Mouse (Mus musculus) c-Kit-positive CD71-positive TER-119-negative erythroid progenitor cells, embryonic 14.5 days (primary cell): ENCODE data around the gene Gna12.

Experiments used
- DNase-seq: peaks from one replicate; pipeline ENCODE4 v3.0.0-alpha.2; 2013; ENCODE audit warnings: low read depth

Gene Gna12

GRCm38 (mm10) chr5:140830314-140831063, at the start of gene Gna12:
Gene Gna12, minus strand, starts transcription at chr5:140830431.
- peak; percentile 100 for DNase-seq

GRCm38 (mm10) chr5:140878644-140879043, 48.4 kb upstream of the Gna12 start:
- DNase-seq, result no peak

- no peak for DNase-seq
These were observed 43.6 kb upstream of the Gna12 start for GRCm38 (mm10) chr5:140873736-140874307.

GRCm38 (mm10) chr5:140873039-140873551, 42.9 kb upstream of the Gna12 start:
- DNase-seq, result no peak

GRCm38 (mm10) chr5:140872532-140873038, 42.4 kb upstream of the Gna12 start:
- no peak for DNase-seq

- no peak for DNase-seq
These were observed 41.0 kb upstream of the Gna12 start for GRCm38 (mm10) chr5:140871241-140871640.

- DNase-seq, result peak; percentile 43
These were observed 38.8 kb upstream of the Gna12 start for GRCm38 (mm10) chr5:140869034-140869433.

- no peak for DNase-seq
These were observed 29.5 kb upstream of the Gna12 start for GRCm38 (mm10) chr5:140859730-140860129.

- DNase-seq, result no peak
These were observed 28.1 kb upstream of the Gna12 start for GRCm38 (mm10) chr5:140858335-140858734.

- DNase-seq, result no peak
These were observed 27.4 kb upstream of the Gna12 start for GRCm38 (mm10) chr5:140857432-140858154.

- no peak for DNase-seq
These were observed 25.8 kb upstream of the Gna12 start for GRCm38 (mm10) chr5:140855909-140856530.

- no peak for DNase-seq
These were observed 24.5 kb upstream of the Gna12 start for GRCm38 (mm10) chr5:140854700-140855099.

GRCm38 (mm10) chr5:140853723-140854122, 23.5 kb upstream of the Gna12 start:
- DNase-seq, result no peak

GRCm38 (mm10) chr5:140852435-140852996, 22.3 kb upstream of the Gna12 start:
- DNase-seq, result no peak

- no peak for DNase-seq
These were observed 17.1 kb upstream of the Gna12 start for GRCm38 (mm10) chr5:140847300-140847729.

GRCm38 (mm10) chr5:140841942-140842341, 11.7 kb upstream of the Gna12 start:
- DNase-seq, result no peak

GRCm38 (mm10) chr5:140831064-140831431, 817 bp upstream of the Gna12 start:
- no peak for DNase-seq

- DNase-seq, result no peak
These were observed 328 bp downstream of the Gna12 start for GRCm38 (mm10) chr5:140829911-140830294.

- no peak for DNase-seq
These were observed 935 bp downstream of the Gna12 start for GRCm38 (mm10) chr5:140829081-140829910.

- DNase-seq, result no peak
These were observed 1.9 kb downstream of the Gna12 start for GRCm38 (mm10) chr5:140828363-140828762.

GRCm38 (mm10) chr5:140827896-140828295, 2.3 kb downstream of the Gna12 start:
- DNase-seq, result no peak
